Mouse (Mus musculus): ENCODE results near the gene Tmem236.
A peak's percentile ranks its signal among the peaks of the same experiment; 100 is the strongest.
"Not testable (repeated sequence)": the region's sequence is repeated elsewhere in the genome, so short reads cannot be mapped to it uniquely, and the experiment has no call there.

Tmem236 gene

GRCm38 (mm10) chr2:14192046-14192445, 17.7 kb downstream of the Tmem236 start:
- peak; percentile 22 to 29 for DNase-seq

GRCm38 (mm10) chr2:14198325-14198903, 24.1 kb downstream of the Tmem236 start:
- not testable (repeated sequence) for DNase-seq

- no peak for DNase-seq
Measured at GRCm38 (mm10) chr2:14199621-14200020, 25.3 kb downstream of the Tmem236 start.

GRCm38 (mm10) chr2:14200879-14201445, 26.6 kb downstream of the Tmem236 start:
- not testable (repeated sequence) for DNase-seq

GRCm38 (mm10) chr2:14204308-14204707, 30.0 kb downstream of the Tmem236 start:
- peak; percentile 11 to 17 for DNase-seq

- DNase-seq = no peak
Measured at GRCm38 (mm10) chr2:14206798-14207197, 32.5 kb downstream of the Tmem236 start.

- DNase-seq = no peak
Measured at GRCm38 (mm10) chr2:14210731-14211130, 36.4 kb downstream of the Tmem236 start.

- DNase-seq = no peak
Measured at GRCm38 (mm10) chr2:14211606-14212005, 37.3 kb downstream of the Tmem236 start.

GRCm38 (mm10) chr2:14214764-14215163, 40.4 kb downstream of the Tmem236 start:
- DNase-seq = no peak

GRCm38 (mm10) chr2:14216653-14217052, 42.3 kb downstream of the Tmem236 start:
- DNase-seq = no peak

GRCm38 (mm10) chr2:14218126-14218525, 43.8 kb downstream of the Tmem236 start:
- DNase-seq = no peak

GRCm38 (mm10) chr2:14224387-14224786, 50.1 kb downstream of the Tmem236 start:
- DNase-seq = peak; percentile 17 to 19

GRCm38 (mm10) chr2:14228495-14228894, 54.2 kb downstream of the Tmem236 start:
- DNase-seq = no peak

GRCm38 (mm10) chr2:14229149-14229548, 54.8 kb downstream of the Tmem236 start, which contains the start of gene Mrc1:
TSS of gene Mrc1 (plus strand) at chr2:14229392.
- DNase-seq = no peak

GRCm38 (mm10) chr2:14229979-14230378, 55.7 kb downstream of the Tmem236 start:
- DNase-seq = no peak

- DNase-seq = no peak
Measured at GRCm38 (mm10) chr2:14232897-14233296, 58.6 kb downstream of the Tmem236 start.

GRCm38 (mm10) chr2:14233983-14234382, 59.7 kb downstream of the Tmem236 start:
- no peak for DNase-seq

- DNase-seq = no peak
Measured at GRCm38 (mm10) chr2:14235319-14235718, 61.0 kb downstream of the Tmem236 start.

- no peak for DNase-seq
Measured at GRCm38 (mm10) chr2:14236920-14237319, 62.6 kb downstream of the Tmem236 start.

GRCm38 (mm10) chr2:14237723-14238122, 63.4 kb downstream of the Tmem236 start:
- no peak for DNase-seq

GRCm38 (mm10) chr2:14239151-14239550, 64.8 kb downstream of the Tmem236 start:
- DNase-seq = no peak

- DNase-seq = no peak
Measured at GRCm38 (mm10) chr2:14244157-14244556, 69.8 kb downstream of the Tmem236 start.

- no peak for DNase-seq
Measured at GRCm38 (mm10) chr2:14244668-14245067, 70.3 kb downstream of the Tmem236 start.

- DNase-seq = peak in 1 of 2 experiments; percentile 15
Measured at GRCm38 (mm10) chr2:14249839-14250564, 75.7 kb downstream of the Tmem236 start.
